Mouse (Mus musculus) kidney, adult 18-20 months (tissue): Measurements from ENCODE around the gene Mob2.
A peak's percentile ranks its signal among the peaks of the same experiment; 100 is the strongest.

Experiments
- DNase-seq: peaks from one replicate; pipeline ENCODE4 v3.0.0; 2021

Mob2 gene

GRCm38 (mm10) chr7:142019699-142020098, 41.2 kb downstream of the Mob2 start:
- no peak for DNase-seq

GRCm38 (mm10) chr7:142016562-142016961, 44.3 kb downstream of the Mob2 start:
- peak; percentile 46 for DNase-seq

GRCm38 (mm10) chr7:142001597-142002340, 59.1 kb downstream of the Mob2 start:
- no peak for DNase-seq

- DNase-seq: no peak
Measured at GRCm38 (mm10) chr7:142000661-142001060, 60.2 kb downstream of the Mob2 start.

- no peak for DNase-seq
Measured at GRCm38 (mm10) chr7:141994121-141994520, 66.7 kb downstream of the Mob2 start.

- DNase-seq: no peak
Measured at GRCm38 (mm10) chr7:141991183-141991582, 69.7 kb downstream of the Mob2 start.

- DNase-seq: peak; percentile 46
Measured at GRCm38 (mm10) chr7:141988314-141988806, 72.5 kb downstream of the Mob2 start.

GRCm38 (mm10) chr7:141981237-141981636, 79.6 kb downstream of the Mob2 start:
- no peak for DNase-seq

- no peak for DNase-seq
Measured at GRCm38 (mm10) chr7:141979247-141979646, 81.6 kb downstream of the Mob2 start.

GRCm38 (mm10) chr7:141978003-141978402, 82.9 kb downstream of the Mob2 start:
- no peak for DNase-seq

GRCm38 (mm10) chr7:141972831-141973619, 87.8 kb downstream of the Mob2 start:
- DNase-seq: no peak

GRCm38 (mm10) chr7:141966281-141966680, 94.6 kb downstream of the Mob2 start:
- DNase-seq: no peak

- no peak for DNase-seq
Measured at GRCm38 (mm10) chr7:141962521-141962920, 98.3 kb downstream of the Mob2 start.

GRCm38 (mm10) chr7:141961491-141961890, 99.4 kb downstream of the Mob2 start:
- DNase-seq: no peak

- DNase-seq: no peak
Measured at GRCm38 (mm10) chr7:141960926-141961325, 99.9 kb downstream of the Mob2 start.

- no peak for DNase-seq
Measured at GRCm38 (mm10) chr7:141959133-141959532, 101.7 kb downstream of the Mob2 start.
